Mouse (Mus musculus): ENCODE data around the gene Bach2. TPM values are rescaled to one million over a fixed set of nuclear protein-coding genes. Genes with fewer than 3 reads are reported as not detected.

Gene Bach2
- polyA plus RNA-seq, 1 experiment from 2014 or later = 16.4 TPM

- Histone ChIP-seq H3K36me3 (ENCODE audit: control insufficient read depth, insufficient read depth, low read length) (no peaks in the 10 kb centered on the region), H3K4me3 (ENCODE audit: low read depth, low read length) (no peak overlapping the region), H3K9me3 (ENCODE audit: control insufficient read depth, low read length) (no peaks in the 10 kb centered on the region), H3K4me1 (ENCODE audit: control insufficient read depth, insufficient read depth, low read length) (peaks cover 19% of the 10 kb centered on the region; the same call in 1 of the 2 replicates), H3K27ac (replicated peaks; ENCODE audit: low read depth, low read length) (no peak overlapping the region), H3K27me3 (ENCODE audit: control insufficient read depth, insufficient read depth, low read length) (no peaks in the 10 kb centered on the region), H3K4me2 (ENCODE audit: low read depth, severe bottlenecking) (no peak overlapping the region), H3K9ac (ENCODE audit: low read length) (no peak overlapping the region)
- DNase-seq (ENCODE audit: low spot score) = no peak
- ATAC-seq (ENCODE audit: insufficient number of reproducible peaks, low FRiP score, low TSS enrichment, low read depth) = no peak
- WGBS = 90% methylated on average over 6 of the region's 6 CpGs
These were observed 239.5 kb downstream of the Bach2 start for GRCm38 (mm10) chr4:32477977-32478660.

- Histone ChIP-seq H3K9ac (ENCODE audit: low read length) (no peak overlapping the region), H3K4me3 (ENCODE audit: low read depth, low read length) (no peak overlapping the region), H3K4me2 (ENCODE audit: low read depth, severe bottlenecking) (no peak overlapping the region), H3K27me3 (ENCODE audit: control insufficient read depth, insufficient read depth, low read length) (no peaks in the 10 kb centered on the region), H3K4me1 (ENCODE audit: control insufficient read depth, insufficient read depth, low read length) (peaks cover 19% of the 10 kb centered on the region; the same call in 1 of the 2 replicates), H3K36me3 (ENCODE audit: control insufficient read depth, insufficient read depth, low read length) (no peaks in the 10 kb centered on the region), H3K9me3 (ENCODE audit: control insufficient read depth, low read length) (no peaks in the 10 kb centered on the region), H3K27ac (replicated peaks; ENCODE audit: low read depth, low read length) (no peak overlapping the region)
- 50% methylated on average over 3 of the region's 3 CpGs for WGBS
- DNase-seq (ENCODE audit: low spot score) = no peak
- ATAC-seq (ENCODE audit: insufficient number of reproducible peaks, low FRiP score, low TSS enrichment, low read depth) = no peak
These were observed 240.6 kb downstream of the Bach2 start for GRCm38 (mm10) chr4:32479231-32479630.

DNA sequence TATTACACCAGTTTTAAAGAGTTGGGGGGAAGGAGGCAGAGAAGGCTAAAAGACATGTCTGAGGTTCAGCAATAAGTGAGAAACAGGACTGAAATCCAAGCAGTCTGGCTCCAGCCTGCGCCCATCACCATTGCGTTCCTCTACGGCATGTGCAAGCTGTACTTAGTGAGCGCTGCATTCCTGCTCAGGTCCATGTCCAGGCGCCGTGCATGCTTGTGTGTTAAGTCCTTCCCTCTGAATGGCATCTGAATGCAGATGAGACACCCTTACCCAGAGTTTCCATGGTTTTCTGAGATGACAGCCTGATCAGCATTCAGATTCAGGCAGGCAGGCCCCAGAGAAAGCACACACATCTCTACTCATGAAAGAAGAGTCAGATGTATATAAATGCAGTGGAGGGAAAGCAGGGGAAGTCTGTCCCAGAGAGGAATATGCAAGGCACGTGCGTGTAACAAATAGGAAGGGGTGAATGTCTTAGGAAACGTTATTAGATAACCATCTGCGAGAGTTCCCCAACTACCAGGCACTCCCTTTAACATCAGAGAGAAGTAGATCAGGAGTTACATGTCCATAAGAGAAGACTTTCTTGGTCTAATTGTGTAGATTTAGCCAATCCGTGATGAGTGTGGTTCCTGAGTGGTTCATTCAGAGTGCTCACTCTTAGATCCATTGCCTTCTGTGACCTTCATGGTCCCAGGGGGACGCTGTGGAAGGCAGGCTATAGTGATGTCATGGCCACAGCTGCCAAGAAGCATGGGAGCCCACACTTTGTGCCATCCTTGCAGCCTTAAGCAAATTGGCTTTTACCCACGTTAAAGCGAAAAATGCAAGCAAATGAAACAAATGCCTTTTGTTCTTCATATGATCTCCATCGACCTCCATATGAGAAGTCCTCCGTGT is 241.4 kb downstream of the Bach2 start:
- Histone ChIP-seq H3K4me3 (ENCODE audit: low read depth, low read length) (no peak overlapping the region), H3K27me3 (ENCODE audit: control insufficient read depth, insufficient read depth, low read length) (no peaks in the 10 kb centered on the region), H3K4me1 (ENCODE audit: control insufficient read depth, insufficient read depth, low read length) (peaks cover 19% of the 10 kb centered on the region; the same call in 1 of the 2 replicates), H3K36me3 (ENCODE audit: control insufficient read depth, insufficient read depth, low read length) (no peaks in the 10 kb centered on the region), H3K9ac (ENCODE audit: low read length) (no peak overlapping the region), H3K4me2 (ENCODE audit: low read depth, severe bottlenecking) (no peak overlapping the region), H3K9me3 (ENCODE audit: control insufficient read depth, low read length) (no peaks in the 10 kb centered on the region), H3K27ac (replicated peaks; ENCODE audit: low read depth, low read length) (no peak overlapping the region)
- no peak for DNase-seq (ENCODE audit: low spot score)
- ATAC-seq (ENCODE audit: insufficient number of reproducible peaks, low FRiP score, low TSS enrichment, low read depth) = no peak
- WGBS = 90% methylated on average over 16 of the region's 16 CpGs

DNA sequence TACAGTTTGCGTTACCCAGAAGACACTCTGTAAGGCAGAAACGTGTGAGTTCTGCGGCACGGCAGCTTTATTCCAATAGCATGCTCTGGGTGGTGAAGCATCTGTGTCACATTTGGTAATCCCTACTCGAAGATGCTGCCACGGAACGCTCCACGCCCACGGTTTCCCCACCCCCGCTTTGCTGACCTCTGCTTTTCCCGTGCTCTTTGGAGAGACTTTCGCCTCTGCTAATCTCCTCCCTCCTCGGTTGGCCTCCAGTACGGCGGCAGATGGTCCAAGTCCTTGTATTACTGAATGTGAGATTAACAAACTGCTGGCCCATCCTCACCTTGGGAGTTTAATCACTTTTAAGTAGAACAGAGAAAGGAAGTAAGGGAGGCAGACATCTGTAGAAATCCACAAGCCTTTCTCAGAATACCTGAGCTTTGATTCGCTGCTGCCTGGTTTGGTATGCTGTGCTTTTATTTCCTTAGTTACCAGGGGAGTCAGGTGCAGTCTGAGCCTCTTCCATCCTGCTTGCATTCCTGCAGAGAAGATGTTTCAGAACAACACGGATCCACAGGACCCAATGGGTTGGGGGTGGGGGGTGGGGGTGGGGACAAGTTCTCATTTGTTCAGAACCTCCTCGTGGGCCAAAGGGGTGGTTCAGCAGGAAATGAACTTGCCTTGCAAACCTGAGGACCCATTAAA is 242.9 kb downstream of the Bach2 start:
- H3K27me3 ChIP-seq (ENCODE audit: control insufficient read depth, insufficient read depth, low read length) = no peaks in the 10 kb centered on the region
- WGBS = 27% methylated on average over 18 of the region's 18 CpGs
- no peak for ATAC-seq (ENCODE audit: insufficient number of reproducible peaks, low FRiP score, low TSS enrichment, low read depth)
- no peaks in the 10 kb centered on the region for H3K36me3 ChIP-seq (ENCODE audit: control insufficient read depth, insufficient read depth, low read length)
- H3K9me3 ChIP-seq (ENCODE audit: control insufficient read depth, low read length) = no peaks in the 10 kb centered on the region
- no peak overlapping the region; the same call in 1 of the 2 replicates for H3K27ac ChIP-seq (replicated peaks; ENCODE audit: low read depth, low read length)
- H3K9ac ChIP-seq (ENCODE audit: low read length) = no peak overlapping the region
- peaks cover 19% of the 10 kb centered on the region; the same call in 1 of the 2 replicates for H3K4me1 ChIP-seq (ENCODE audit: control insufficient read depth, insufficient read depth, low read length)
- H3K4me2 ChIP-seq (ENCODE audit: low read depth, severe bottlenecking) = no peak overlapping the region
- no peak overlapping the region for H3K4me3 ChIP-seq (ENCODE audit: low read depth, low read length)
- peak; percentile 36 for DNase-seq (ENCODE audit: low spot score)

- H3K9me3 ChIP-seq (ENCODE audit: control insufficient read depth, low read length) = no peaks in the 10 kb centered on the region
- H3K27ac ChIP-seq (replicated peaks; ENCODE audit: low read depth, low read length) = no peak overlapping the region; the same call in 1 of the 2 replicates
- H3K4me3 ChIP-seq (ENCODE audit: low read depth, low read length) = no peak overlapping the region
- ATAC-seq (ENCODE audit: insufficient number of reproducible peaks, low FRiP score, low TSS enrichment, low read depth) = no peak
- H3K9ac ChIP-seq (ENCODE audit: low read length) = no peak overlapping the region
- H3K27me3 ChIP-seq (ENCODE audit: control insufficient read depth, insufficient read depth, low read length) = no peaks in the 10 kb centered on the region
- WGBS = 78% methylated on average over 8 of the region's 8 CpGs
- no peak for DNase-seq (ENCODE audit: low spot score)
- H3K4me1 ChIP-seq (ENCODE audit: control insufficient read depth, insufficient read depth, low read length) = peaks cover 23% of the 10 kb centered on the region; the same call in 1 of the 2 replicates
- no peak overlapping the region for H3K4me2 ChIP-seq (ENCODE audit: low read depth, severe bottlenecking)
- no peaks in the 10 kb centered on the region for H3K36me3 ChIP-seq (ENCODE audit: control insufficient read depth, insufficient read depth, low read length)
These were observed 243.5 kb downstream of the Bach2 start for GRCm38 (mm10) chr4:32482138-32482537.

DNA sequence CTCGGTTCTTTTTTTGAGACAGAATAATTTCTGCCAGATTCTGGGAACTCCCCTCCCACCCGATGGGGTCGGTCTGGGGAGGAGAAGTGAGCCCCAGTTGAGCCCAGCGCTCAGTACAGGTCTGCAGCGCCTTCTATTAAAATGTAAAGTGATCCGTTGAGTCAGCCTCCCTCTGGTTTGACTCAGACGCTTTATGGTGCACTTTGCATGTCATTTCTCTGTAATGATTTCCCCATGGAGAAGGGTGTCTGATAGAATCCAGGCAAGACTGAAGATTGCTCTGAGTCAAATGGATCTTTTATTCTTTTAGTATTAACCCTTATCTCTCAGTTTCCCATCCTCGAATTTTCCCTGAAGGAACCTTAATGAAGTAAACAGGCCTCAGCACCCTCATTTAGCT is 244.3 kb downstream of the Bach2 start:
- no peak overlapping the region for H3K4me3 ChIP-seq (ENCODE audit: low read depth, low read length)
- no peaks in the 10 kb centered on the region; the same call in 1 of the 2 replicates for H3K36me3 ChIP-seq (ENCODE audit: control insufficient read depth, insufficient read depth, low read length)
- H3K27ac ChIP-seq (replicated peaks; ENCODE audit: low read depth, low read length) = no peak overlapping the region
- WGBS = 11% methylated on average over 8 of the region's 8 CpGs
- peaks cover 23% of the 10 kb centered on the region; the same call in 1 of the 2 replicates for H3K4me1 ChIP-seq (ENCODE audit: control insufficient read depth, insufficient read depth, low read length)
- no peak; the same call in 1 of the 2 replicates for ATAC-seq (ENCODE audit: insufficient number of reproducible peaks, low FRiP score, low TSS enrichment, low read depth)
- DNase-seq (ENCODE audit: low spot score) = no peak
- no peaks in the 10 kb centered on the region for H3K27me3 ChIP-seq (ENCODE audit: control insufficient read depth, insufficient read depth, low read length)
- H3K4me2 ChIP-seq (ENCODE audit: low read depth, severe bottlenecking) = no peak overlapping the region
- H3K9ac ChIP-seq (ENCODE audit: low read length) = no peak overlapping the region
- H3K9me3 ChIP-seq (ENCODE audit: control insufficient read depth, low read length) = no peaks in the 10 kb centered on the region

GRCm38 (mm10) chr4:32485848-32486247 is 247.2 kb downstream of the Bach2 start:
- Histone ChIP-seq H3K27ac (replicated peaks; ENCODE audit: low read depth, low read length) (no peak overlapping the region), H3K4me1 (ENCODE audit: control insufficient read depth, insufficient read depth, low read length) (peaks cover 23% of the 10 kb centered on the region; the same call in 1 of the 2 replicates), H3K36me3 (ENCODE audit: control insufficient read depth, insufficient read depth, low read length) (no peaks in the 10 kb centered on the region; the same call in 1 of the 2 replicates), H3K4me2 (ENCODE audit: low read depth, severe bottlenecking) (no peak overlapping the region), H3K9me3 (ENCODE audit: control insufficient read depth, low read length) (no peaks in the 10 kb centered on the region), H3K27me3 (ENCODE audit: control insufficient read depth, insufficient read depth, low read length) (no peaks in the 10 kb centered on the region), H3K9ac (ENCODE audit: low read length) (no peak overlapping the region), H3K4me3 (ENCODE audit: low read depth, low read length) (no peak overlapping the region)
- DNase-seq (ENCODE audit: low spot score) (no peak), ATAC-seq (ENCODE audit: insufficient number of reproducible peaks, low FRiP score, low TSS enrichment, low read depth) (no peak)
- 35% methylated on average over 5 of the region's 5 CpGs for WGBS
